Mouse (Mus musculus): ENCODE measurements at regions not wholly inside any gene's neighbourhood (a gene's known extent, or its start where the extent isn't known, plus 50 kb on each side); places are given as distances from the start of the nearest gene placed in this dataset.

GRCm38 (mm10) chr14:76364034-76364433 is 50.7 kb upstream of the Tsc22d1 start:
- no peaks in the 10 kb centered on the region for H3K4me1 ChIP-seq
- H3K9me3 ChIP-seq = peaks cover 14% of the 10 kb centered on the region
- TF ChIP-seq FLI1 (IDR thresholded peaks at IDR 0.05; ENCODE audit: low read length) (no peak), GATA1 (IDR thresholded peaks at IDR 0.05; ENCODE audit: borderline replicate concordance, low read length) (no peak)
- peaks cover 3% of the 10 kb centered on the region for H3K27me3 ChIP-seq (replicated peaks)
- no peaks in the 10 kb centered on the region for H3K36me3 ChIP-seq (replicated peaks; ENCODE audit: low read length)
- H3K4me3 ChIP-seq (replicated peaks) = no peak overlapping the region

All from megakaryocyte, embryonic 14.5 days (primary cell).